Mouse (Mus musculus): ENCODE data around the gene Col18a1.
A peak's percentile ranks its signal among the peaks of the same experiment; 100 is the strongest.

DNA sequence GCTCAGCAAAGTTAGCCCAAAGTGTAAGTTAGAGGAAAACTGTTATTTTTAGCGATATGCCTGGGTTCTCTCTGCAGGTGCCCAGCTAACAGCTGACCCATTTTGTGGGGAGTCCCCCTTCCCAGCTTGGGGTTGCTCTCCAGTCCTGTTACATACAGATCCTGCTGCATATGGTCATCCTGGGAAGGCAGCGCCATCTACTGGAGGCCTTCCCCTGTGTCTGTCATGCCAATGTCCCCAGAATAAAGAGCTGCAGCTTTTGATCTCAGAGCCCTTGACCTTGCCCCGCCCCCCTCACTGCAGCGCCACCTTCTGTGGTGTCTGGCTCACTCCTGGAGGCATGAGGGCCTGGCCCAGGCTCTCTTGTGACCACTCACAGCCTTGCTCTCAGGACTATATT, 96.3 kb downstream of the Col18a1 start:
- TF ChIP-seq EP300 (IDR thresholded peaks at IDR 0.05; ENCODE audit: low read depth) (no peak), CTCF (IDR thresholded peaks at IDR 0.05; ENCODE audit: low read depth) (peak; percentile 81)

Data from liver, postnatal 0 days (tissue).